In the genomic region with DNA sequence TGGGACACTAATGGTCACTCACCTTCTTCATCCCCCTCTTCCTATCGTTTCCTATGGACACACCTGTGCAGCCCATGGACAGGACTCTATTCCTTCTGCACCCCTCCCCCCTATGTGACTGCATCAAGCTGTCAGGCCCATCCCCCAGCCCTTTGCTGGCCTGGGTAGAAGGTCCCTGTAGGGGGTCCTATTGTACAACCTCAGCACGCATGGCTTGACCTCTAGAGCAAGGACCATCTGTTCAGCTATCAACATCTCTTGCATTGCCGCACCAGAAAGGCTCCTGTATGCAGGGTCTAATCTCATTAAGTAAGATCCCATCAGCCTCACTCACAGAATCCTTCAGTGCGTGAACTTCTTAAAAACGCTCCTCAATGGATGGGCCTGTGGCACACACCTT, we compare ENCODE assay signal across 30 mouse cellular contexts. TPM values are rescaled to one million over a fixed set of nuclear protein-coding genes. Genes with fewer than 3 reads are reported as not detected.
DNase-seq lines count a peak whose midpoint lies in the region; ATAC-seq and TF ChIP-seq lines count a peak whose summit lies in the region.
"Had no signal": no experiment of that assay in that cellular context is flagged by ENCODE, and none has a peak within 500 bp of the region (broad histone marks: within the 10 kb centered on the region; RNA-seq: fewer than 3 reads in every experiment).

No protein-coding gene starts in this region.

- no peak for ATAC-seq in midbrain, postnatal 0 days (ENCODE audit: low FRiP score)
- ATAC-seq in midbrain, embryonic 15.5 days (replicated peaks): no peak
- no peak for ATAC-seq in kidney, embryonic 16.5 days (ENCODE audit: low FRiP score, low TSS enrichment)
- ATAC-seq: forebrain, embryonic 15.5 days; hindbrain, embryonic 16.5 days had no signal

- no peak overlapping the region for H3K9ac ChIP-seq in midbrain, postnatal 0 days (replicated peaks; ENCODE audit: low read length, poor library complexity, severe bottlenecking)
- no peak overlapping the region for H3K9ac ChIP-seq in midbrain, embryonic 15.5 days
- no peak overlapping the region for H3K9ac ChIP-seq in kidney, embryonic 16.5 days (replicated peaks; ENCODE audit: low read length)
- H3K9ac ChIP-seq: embryonic facial prominence, embryonic 13.5 days; forebrain, embryonic 12.5 days; forebrain, embryonic 15.5 days; heart, embryonic 12.5 days; heart, embryonic 15.5 days; hindbrain, embryonic 13.5 days had no signal

- no peak for TF ChIP-seq CTCF in midbrain, postnatal 0 days (IDR thresholded peaks at IDR 0.05)

- peak; percentile 57 to 70 for DNase-seq in cerebellum, postnatal 10 days
- DNase-seq in cerebellum, adult 9-11 months: no peak
- peak; percentile 18 for DNase-seq in midbrain, postnatal 0 days (ENCODE audit: low spot score)
- peak; percentile 74 for DNase-seq in ZHBTc4 (ENCODE audit: low read depth, low spot score)
- DNase-seq in limb, embryonic 10.5 days (ENCODE audit: low spot score): no peak
- DNase-seq in layer of hippocampus, postnatal 25 days (ENCODE audit: extremely low spot score in 1 of 2, low spot score in 1 of 2): no peak
- DNase-seq: adrenal gland, adult 2 months; adrenal gland, postnatal 14 days; cerebellum, adult 11 months; cerebellum, adult 2 months; cerebellum, postnatal 36 days; embryo, embryonic 11 days; gastrocnemius, postnatal 25 days; heart, adult 18-20 months; heart, postnatal 10 days; heart, postnatal 36 days had no signal

- 53% methylated on average over 5 of the region's 5 CpGs for WGBS in midbrain, postnatal 0 days
- 62% methylated on average over 5 of the region's 5 CpGs for WGBS in midbrain, embryonic 15.5 days
- WGBS in limb, embryonic 10.5 days: 81% methylated on average over 5 of the region's 5 CpGs
- 85% methylated on average over 5 of the region's 5 CpGs for WGBS in kidney, embryonic 16.5 days

- H3K4me1 ChIP-seq in midbrain, postnatal 0 days (ENCODE audit: insufficient read depth, low read length): no peaks in the 10 kb centered on the region
- H3K4me1 ChIP-seq in midbrain, embryonic 15.5 days: no peaks in the 10 kb centered on the region
- peaks cover 7% of the 10 kb centered on the region for H3K4me1 ChIP-seq in limb, embryonic 10.5 days
- H3K4me1 ChIP-seq in kidney, embryonic 16.5 days (ENCODE audit: insufficient read depth, low read length): no peaks in the 10 kb centered on the region
- H3K4me1 ChIP-seq: forebrain, embryonic 12.5 days; forebrain, embryonic 15.5 days; hindbrain, embryonic 13.5 days had no signal

- no peaks in the 10 kb centered on the region for H3K27me3 ChIP-seq in midbrain, postnatal 0 days (ENCODE audit: insufficient read depth, low read length)
- H3K27me3 ChIP-seq in midbrain, embryonic 15.5 days (replicated peaks): no peaks in the 10 kb centered on the region
- H3K27me3 ChIP-seq in limb, embryonic 10.5 days (ENCODE audit: low read depth, poor library complexity, severe bottlenecking): no peaks in the 10 kb centered on the region
- H3K27me3 ChIP-seq in kidney, embryonic 16.5 days (ENCODE audit: insufficient read depth, low read length): no peaks in the 10 kb centered on the region
- H3K27me3 ChIP-seq: embryonic facial prominence, embryonic 13.5 days; forebrain, embryonic 12.5 days; forebrain, embryonic 15.5 days; heart, embryonic 15.5 days; hindbrain, embryonic 13.5 days had no signal

- no peak overlapping the region for H3K4me3 ChIP-seq in midbrain, postnatal 0 days (ENCODE audit: low read depth, low read length)
- no peak overlapping the region for H3K4me3 ChIP-seq in midbrain, embryonic 15.5 days
- H3K4me3 ChIP-seq in limb, embryonic 10.5 days: no peak overlapping the region
- H3K4me3 ChIP-seq in kidney, embryonic 16.5 days (ENCODE audit: low read length): no peak overlapping the region
- H3K4me3 ChIP-seq: embryonic facial prominence, embryonic 10.5 days; embryonic facial prominence, embryonic 13.5 days; erythroblast, embryonic 14.5 days; forebrain, embryonic 12.5 days; forebrain, embryonic 15.5 days; heart, embryonic 12.5 days; heart, embryonic 15.5 days; hindbrain, embryonic 10.5 days; hindbrain, embryonic 13.5 days had no signal

- H3K27ac ChIP-seq in midbrain, postnatal 0 days (ENCODE audit: low read depth, low read length): no peak overlapping the region
- H3K27ac ChIP-seq in midbrain, embryonic 15.5 days: no peak overlapping the region
- no peak overlapping the region for H3K27ac ChIP-seq in limb, embryonic 10.5 days
- no peak overlapping the region for H3K27ac ChIP-seq in kidney, embryonic 16.5 days (ENCODE audit: low read length)
- H3K27ac ChIP-seq: embryonic facial prominence, embryonic 10.5 days; embryonic facial prominence, embryonic 13.5 days; forebrain, embryonic 12.5 days; forebrain, embryonic 15.5 days; hindbrain, embryonic 10.5 days; hindbrain, embryonic 13.5 days had no signal

- no peaks in the 10 kb centered on the region for H3K36me3 ChIP-seq in midbrain, postnatal 0 days (ENCODE audit: insufficient read depth, low read length)
- no peaks in the 10 kb centered on the region for H3K36me3 ChIP-seq in midbrain, embryonic 15.5 days (replicated peaks)
- H3K36me3 ChIP-seq in limb, embryonic 10.5 days: no peaks in the 10 kb centered on the region
- H3K36me3 ChIP-seq in kidney, embryonic 16.5 days (ENCODE audit: insufficient read depth, low read length): no peaks in the 10 kb centered on the region
- H3K36me3 ChIP-seq: embryonic facial prominence, embryonic 10.5 days; embryonic facial prominence, embryonic 13.5 days; forebrain, embryonic 12.5 days; forebrain, embryonic 15.5 days; heart, embryonic 12.5 days; heart, embryonic 15.5 days; hindbrain, embryonic 10.5 days; hindbrain, embryonic 13.5 days had no signal

- H3K9me3 ChIP-seq in midbrain, postnatal 0 days (ENCODE audit: low read length): no peaks in the 10 kb centered on the region
- no peaks in the 10 kb centered on the region for H3K9me3 ChIP-seq in midbrain, embryonic 15.5 days
- no peaks in the 10 kb centered on the region for H3K9me3 ChIP-seq in limb, embryonic 10.5 days (replicated peaks)
- no peaks in the 10 kb centered on the region for H3K9me3 ChIP-seq in kidney, embryonic 16.5 days (ENCODE audit: low read length)
- H3K9me3 ChIP-seq: embryonic facial prominence, embryonic 10.5 days; embryonic facial prominence, embryonic 13.5 days; forebrain, embryonic 12.5 days; forebrain, embryonic 15.5 days; heart, embryonic 12.5 days; heart, embryonic 15.5 days; hindbrain, embryonic 10.5 days; hindbrain, embryonic 13.5 days had no signal

- H3K4me2 ChIP-seq in midbrain, postnatal 0 days (ENCODE audit: low read depth, low read length, poor library complexity, severe bottlenecking): no peak overlapping the region
- H3K4me2 ChIP-seq in midbrain, embryonic 15.5 days: no peak overlapping the region
- no peak overlapping the region for H3K4me2 ChIP-seq in kidney, embryonic 16.5 days (replicated peaks; ENCODE audit: low read depth, low read length)
- H3K4me2 ChIP-seq: embryonic facial prominence, embryonic 13.5 days; forebrain, embryonic 12.5 days; forebrain, embryonic 15.5 days; heart, embryonic 12.5 days; heart, embryonic 15.5 days; hindbrain, embryonic 13.5 days had no signal

RNA-seq across cellular contexts. Expression of gene Adamts14, which starts 47.5 kb away (rescaled TPM):
- total RNA-seq in midbrain, postnatal 0 days (2014; rRNA removed): 1.1 and 1.6 TPM in 2 replicates
- polyA plus RNA-seq in midbrain, postnatal 0 days (2015; fragmentation: Nextera tagmentation; extraction: Ambion mirVana): 0.27 and 0.31 TPM in 2 replicates
- polyA plus RNA-seq in midbrain, embryonic 15.5 days (2015; fragmentation: Nextera tagmentation; extraction: Ambion mirVana): 0.36 and 0.43 TPM in 2 replicates
- 0.46 and 0.48 TPM in 2 replicates for polyA plus RNA-seq in limb, embryonic 10.5 days (2016; fragmentation: Nextera tagmentation; extraction: Ambion mirVana)
- polyA plus RNA-seq in kidney, embryonic 16.5 days (2015; fragmentation: Nextera tagmentation; extraction: Ambion mirVana): 1.6 and 2.0 TPM in 2 replicates
- 1 to 10 TPM; 1.3 TPM for total RNA-seq in layer of hippocampus, postnatal 25 days (2021)
- polyA plus RNA-seq: erythroblast, embryonic 14.5 days had no signal

RNA-seq across cellular contexts. Expression of gene Tbata, which starts 53.9 kb away (rescaled TPM):
- total RNA-seq in midbrain, postnatal 0 days (2014; rRNA removed): 0.11 TPM in 1 of 2 replicates, not detected in the other
- polyA plus RNA-seq in midbrain, postnatal 0 days (2015; fragmentation: Nextera tagmentation; extraction: Ambion mirVana): 0.11 TPM in 1 of 2 replicates, not detected in the other
- polyA plus RNA-seq in midbrain, embryonic 15.5 days (2015; fragmentation: Nextera tagmentation; extraction: Ambion mirVana): not detected in 2 replicates
- not detected in 2 replicates for polyA plus RNA-seq in limb, embryonic 10.5 days (2016; fragmentation: Nextera tagmentation; extraction: Ambion mirVana)
- 0.24 TPM in 1 of 2 replicates, not detected in the other for polyA plus RNA-seq in kidney, embryonic 16.5 days (2015; fragmentation: Nextera tagmentation; extraction: Ambion mirVana)
- total RNA-seq in layer of hippocampus, postnatal 25 days (2021): 10 to 100 TPM in 1 of 2 experiments, 1 to 10 TPM in 1; 9.6 to 16.1 TPM
- total RNA-seq: adrenal gland, adult 2 months; adrenal gland, postnatal 14 days; ES-E14; gastrocnemius, adult 8-10 months; gastrocnemius, postnatal 25 days; heart, adult 18-20 months; heart, postnatal 10 days; heart, postnatal 36 days had no signal
- polyA plus RNA-seq: adrenal gland, adult 2 months; embryonic facial prominence, embryonic 13.5 days; erythroblast, embryonic 14.5 days; heart, embryonic 12.5 days; hindbrain, embryonic 13.5 days had no signal

Comparison
In these comparisons a context has a peak if more than half of its experiments do, and no peak if none do; other contexts are left out.
1. DNase-seq: peak in cerebellum, postnatal 10 days (2 of 2), midbrain, postnatal 0 days (single experiment) and ZHBTc4 (single experiment); none in cerebellum, adult 9-11 months (single experiment), limb, embryonic 10.5 days (single experiment) and layer of hippocampus, postnatal 25 days (0 of 2).